Mouse (Mus musculus) bone marrow, adult 2 months (tissue): ENCODE measurements around the gene B4galt5.

Experiments
- CTCF ChIP-seq: fragments of 200-500 bp; IDR thresholded peaks from 2 replicates; pipeline ENCODE4 v1.5.1; 2011; ENCODE audit warnings: low read length, control low read depth; ENCODE audit not compliant: control insufficient read depth, insufficient read depth
- POLR2A ChIP-seq: fragments of 200-500 bp; IDR thresholded peaks from 2 replicates; pipeline ENCODE4 v1.6.1; 2011; ENCODE audit warnings: low read depth, mild to moderate bottlenecking, control low read depth, low read length, borderline replicate concordance; ENCODE audit not compliant: control insufficient read depth

- no peak for TF ChIP-seq CTCF
- TF ChIP-seq POLR2A, result no peak
These were observed 30.0 kb upstream of the B4galt5 start for GRCm38 (mm10) chr2:167378972-167379371.
